Mouse (Mus musculus): ENCODE data around the gene Bcap31. TPM values are rescaled to one million over a fixed set of nuclear protein-coding genes. Genes with fewer than 3 reads are reported as not detected.

Gene Bcap31
- total RNA-seq, 1 experiment from 2014 or later = 171 TPM

GRCm38 (mm10) chrX:73690917-73691629 lies 24.9 kb downstream of the Bcap31 start:
- ATAC-seq (replicated peaks in 1 of 2; ENCODE audit: insufficient read depth in 1 of 2, low FRiP score in 2 of 2, low TSS enrichment in 1 of 2, low read depth in 1 of 2, poor library complexity in 2 of 2, severe bottlenecking in 2 of 2) = peak; percentile 71 to 77

- ATAC-seq (replicated peaks in 1 of 2; ENCODE audit: insufficient read depth in 1 of 2, low FRiP score in 2 of 2, low TSS enrichment in 1 of 2, low read depth in 1 of 2, poor library complexity in 2 of 2, severe bottlenecking in 2 of 2) = no peak
Observed at GRCm38 (mm10) chrX:73685629-73686028, 30.3 kb downstream of the Bcap31 start.

- ATAC-seq (replicated peaks in 1 of 2; ENCODE audit: insufficient read depth in 1 of 2, low FRiP score in 2 of 2, low TSS enrichment in 1 of 2, low read depth in 1 of 2, poor library complexity in 2 of 2, severe bottlenecking in 2 of 2) = no peak
Observed at GRCm38 (mm10) chrX:73684978-73685377, 31.0 kb downstream of the Bcap31 start.

GRCm38 (mm10) chrX:73684156-73684555 lies 31.8 kb downstream of the Bcap31 start:
- ATAC-seq (replicated peaks in 1 of 2; ENCODE audit: insufficient read depth in 1 of 2, low FRiP score in 2 of 2, low TSS enrichment in 1 of 2, low read depth in 1 of 2, poor library complexity in 2 of 2, severe bottlenecking in 2 of 2) = no peak

- ATAC-seq (replicated peaks in 1 of 2; ENCODE audit: insufficient read depth in 1 of 2, low FRiP score in 2 of 2, low TSS enrichment in 1 of 2, low read depth in 1 of 2, poor library complexity in 2 of 2, severe bottlenecking in 2 of 2) = no peak
Observed at GRCm38 (mm10) chrX:73676668-73677067, 39.3 kb downstream of the Bcap31 start.

- ATAC-seq (replicated peaks in 1 of 2; ENCODE audit: insufficient read depth in 1 of 2, low FRiP score in 2 of 2, low TSS enrichment in 1 of 2, low read depth in 1 of 2, poor library complexity in 2 of 2, severe bottlenecking in 2 of 2) = no peak
Observed at GRCm38 (mm10) chrX:73675231-73675630, 40.7 kb downstream of the Bcap31 start.

- no peak for ATAC-seq (replicated peaks in 1 of 2; ENCODE audit: insufficient read depth in 1 of 2, low FRiP score in 2 of 2, low TSS enrichment in 1 of 2, low read depth in 1 of 2, poor library complexity in 2 of 2, severe bottlenecking in 2 of 2)
Observed at GRCm38 (mm10) chrX:73673968-73674661, 41.9 kb downstream of the Bcap31 start.

GRCm38 (mm10) chrX:73673619-73673967 lies 42.4 kb downstream of the Bcap31 start:
- ATAC-seq (replicated peaks in 1 of 2; ENCODE audit: insufficient read depth in 1 of 2, low FRiP score in 2 of 2, low TSS enrichment in 1 of 2, low read depth in 1 of 2, poor library complexity in 2 of 2, severe bottlenecking in 2 of 2) = no peak

GRCm38 (mm10) chrX:73672879-73673618 lies 42.9 kb downstream of the Bcap31 start, which contains the start of gene Slc6a8:
TSS of gene Slc6a8 (plus strand) at chrX:73673150.
- ATAC-seq (replicated peaks in 1 of 2; ENCODE audit: insufficient read depth in 1 of 2, low FRiP score in 2 of 2, low TSS enrichment in 1 of 2, low read depth in 1 of 2, poor library complexity in 2 of 2, severe bottlenecking in 2 of 2) = no peak

- ATAC-seq (replicated peaks in 1 of 2; ENCODE audit: insufficient read depth in 1 of 2, low FRiP score in 2 of 2, low TSS enrichment in 1 of 2, low read depth in 1 of 2, poor library complexity in 2 of 2, severe bottlenecking in 2 of 2) = peak; percentile 59 to 75; a peak in 3 of 4 replicates
Observed at GRCm38 (mm10) chrX:73672031-73672431, 43.9 kb downstream of the Bcap31 start.

GRCm38 (mm10) chrX:73663143-73663542 lies 52.8 kb downstream of the Bcap31 start:
- no peak; a peak in 1 of 4 replicates for ATAC-seq (replicated peaks in 1 of 2; ENCODE audit: insufficient read depth in 1 of 2, low FRiP score in 2 of 2, low TSS enrichment in 1 of 2, low read depth in 1 of 2, poor library complexity in 2 of 2, severe bottlenecking in 2 of 2)

GRCm38 (mm10) chrX:73660284-73660665 lies 55.7 kb downstream of the Bcap31 start:
- no peak for ATAC-seq (replicated peaks in 1 of 2; ENCODE audit: insufficient read depth in 1 of 2, low FRiP score in 2 of 2, low TSS enrichment in 1 of 2, low read depth in 1 of 2, poor library complexity in 2 of 2, severe bottlenecking in 2 of 2)

GRCm38 (mm10) chrX:73659575-73660283 lies 56.2 kb downstream of the Bcap31 start, which contains the start of gene Pnck:
TSS of gene Pnck (minus strand) at chrX:73660117.
- no peak for ATAC-seq (replicated peaks in 1 of 2; ENCODE audit: insufficient read depth in 1 of 2, low FRiP score in 2 of 2, low TSS enrichment in 1 of 2, low read depth in 1 of 2, poor library complexity in 2 of 2, severe bottlenecking in 2 of 2)

GRCm38 (mm10) chrX:73658936-73659574 lies 56.9 kb downstream of the Bcap31 start:
- no peak for ATAC-seq (replicated peaks in 1 of 2; ENCODE audit: insufficient read depth in 1 of 2, low FRiP score in 2 of 2, low TSS enrichment in 1 of 2, low read depth in 1 of 2, poor library complexity in 2 of 2, severe bottlenecking in 2 of 2)

GRCm38 (mm10) chrX:73658391-73658790 lies 57.6 kb downstream of the Bcap31 start:
- 0 out of 4 replicates have a peak, but pooled peaks of 1 of the 2 experiments have one; percentile 13 for ATAC-seq (replicated peaks in 1 of 2; ENCODE audit: insufficient read depth in 1 of 2, low FRiP score in 2 of 2, low TSS enrichment in 1 of 2, low read depth in 1 of 2, poor library complexity in 2 of 2, severe bottlenecking in 2 of 2)

GRCm38 (mm10) chrX:73655529-73655928 lies 60.4 kb downstream of the Bcap31 start:
- peak; percentile 77 to 78 for ATAC-seq (replicated peaks in 1 of 2; ENCODE audit: insufficient read depth in 1 of 2, low FRiP score in 2 of 2, low TSS enrichment in 1 of 2, low read depth in 1 of 2, poor library complexity in 2 of 2, severe bottlenecking in 2 of 2)

- ATAC-seq (replicated peaks in 1 of 2; ENCODE audit: insufficient read depth in 1 of 2, low FRiP score in 2 of 2, low TSS enrichment in 1 of 2, low read depth in 1 of 2, poor library complexity in 2 of 2, severe bottlenecking in 2 of 2) = peak; percentile 70 to 78; a peak in 2 of 4 replicates
Observed at GRCm38 (mm10) chrX:73654177-73654576, 61.8 kb downstream of the Bcap31 start.
